Mouse (Mus musculus) hindbrain, postnatal 0 days (tissue): ENCODE data around the gene Sftpd. TPM values are rescaled to one million over a fixed set of nuclear protein-coding genes. Genes with fewer than 3 reads are reported as not detected.

ENCODE experiments used
- ATAC-seq: fragments of 200-750 bp; cut with Nextera tagmentation; 2 replicates; pipeline ENCODE4 v1.8.0; 2017; ENCODE audit warnings: mild to moderate bottlenecking, moderate TSS enrichment, moderate library complexity
- DNase-seq: peaks from one replicate; pipeline ENCODE4 v3.0.0-alpha.2; 2015; ENCODE audit warnings: low spot score
- H3K27ac ChIP-seq: fragments of 300-500 bp; sonication (generic); 2 replicates; pipeline ENCODE4 v1.5.1; 2014; ENCODE audit warnings: mild to moderate bottlenecking
- H3K27me3 ChIP-seq: fragments of 300-500 bp; sonication (generic); 2 replicates; pipeline ENCODE4 v1.6.1; 2014; ENCODE audit warnings: low read length, mixed read lengths; ENCODE audit not compliant: insufficient read depth
- H3K36me3 ChIP-seq: fragments of 300-500 bp; sonication (generic); 2 replicates; pipeline ENCODE4 v1.6.1; 2014; ENCODE audit warnings: low read length, mixed read lengths; ENCODE audit not compliant: insufficient read depth
- H3K4me1 ChIP-seq: fragments of 300-500 bp; sonication (generic); 2 replicates; pipeline ENCODE4 v1.6.1; 2014; ENCODE audit warnings: antibody characterized with exemption, low read length, mixed read lengths; ENCODE audit not compliant: insufficient read depth
- H3K4me2 ChIP-seq: fragments of 300-500 bp; sonication (generic); 2 replicates; pipeline ENCODE4 v1.6.1; 2014; ENCODE audit warnings: low read depth, mild to moderate bottlenecking, low read length, moderate library complexity, mixed read lengths
- H3K4me3 ChIP-seq: fragments of 300-500 bp; sonication (generic); 2 replicates; pipeline ENCODE4 v1.5.1; 2014; ENCODE audit warnings: low read length
- H3K9ac ChIP-seq: fragments of 300-500 bp; sonication (generic); replicated peaks from 2 replicates; pipeline ENCODE4 v1.6.1; 2014; ENCODE audit warnings: mild to moderate bottlenecking, low read length, moderate library complexity, mixed read lengths
- H3K9me3 ChIP-seq: fragments of 300-500 bp; sonication (generic); 2 replicates; pipeline ENCODE4 v1.6.1; 2016; ENCODE audit warnings: low read length, mixed read lengths
- CTCF ChIP-seq: IDR thresholded peaks from 2 replicates; pipeline ENCODE4 v1.5.1; 2016; ENCODE audit warnings: antibody characterized with exemption, control low read depth, low read depth
- WGBS: fragments of 180-500 bp; shearing (Covaris S2); extraction: QIAGEN DNeasy Blood & Tissue Kit; methylation state at CpG from one replicate; pipeline ENCODE4 v1.1.7; 2014; 5-methylcytosine and 5-hydroxymethylcytosine counted together
- polyA plus RNA-seq: library from polyadenylated mRNA; unstranded; fragments of >200 nt; fragmentation: Nextera tagmentation; extraction: Ambion mirVana; gene quantifications from 2 replicates; pipeline ENCODE4 v1.2.1, GENCODE M21; 2015
- total RNA-seq: library from RNA; depleted of rRNA; stranded (reverse); fragments of >200 nt; gene quantifications from 2 replicates; pipeline ENCODE4 v1.2.3, GENCODE M21; 2014; rRNA removed

The Sftpd gene
- total and polyA plus RNA-seq, 2 experiments from 2014 or later = not detected

DNA sequence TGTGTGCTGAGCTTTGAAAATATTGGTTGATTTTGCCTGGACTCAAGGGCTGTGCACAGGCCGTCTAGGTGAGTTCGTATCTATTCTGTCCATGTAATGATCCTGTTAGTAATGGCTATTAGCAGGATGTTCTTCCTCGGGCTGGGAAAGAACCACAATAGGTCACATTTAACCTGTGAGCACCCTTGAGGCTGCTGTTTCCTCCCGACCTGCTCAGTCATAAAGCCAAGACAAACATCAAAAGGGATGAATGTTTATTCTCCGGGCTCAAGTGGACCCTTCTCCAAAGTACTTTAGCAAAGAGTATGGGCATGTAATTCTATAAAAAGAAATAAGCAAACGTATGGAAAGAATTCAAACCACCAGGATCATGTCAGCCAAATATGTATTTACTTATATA lies 38.9 kb downstream of the Sftpd start:
- Histone ChIP-seq H3K4me2 (no peak overlapping the region), H3K4me1 (no peaks in the 10 kb centered on the region), H3K9me3 (no peaks in the 10 kb centered on the region), H3K27me3 (no peaks in the 10 kb centered on the region), H3K9ac (no peak overlapping the region), H3K4me3 (no peak overlapping the region), H3K36me3 (no peaks in the 10 kb centered on the region), H3K27ac (no peak overlapping the region)
- DNase-seq (no peak), ATAC-seq (no peak)
- no peak for TF ChIP-seq CTCF
- 73% methylated on average over 6 of the region's 6 CpGs for WGBS

DNA sequence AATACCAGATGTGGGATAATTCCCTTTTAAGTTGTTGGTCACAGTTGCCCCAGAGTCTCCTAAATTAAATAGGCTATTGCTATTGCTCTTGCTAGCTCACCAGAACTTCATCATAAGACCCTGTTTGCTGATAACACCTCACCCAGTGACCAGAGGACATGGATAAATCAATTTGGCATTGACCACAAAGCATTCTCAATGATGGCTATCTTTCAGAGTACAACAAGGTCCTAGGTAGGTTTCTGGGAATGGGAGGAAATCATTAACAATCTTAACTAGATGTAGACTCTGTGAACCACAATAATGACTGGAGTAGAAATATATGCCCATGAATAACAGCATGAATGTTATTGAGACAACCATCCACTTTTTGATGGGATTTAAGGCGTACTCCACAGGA lies 44.3 kb downstream of the Sftpd start:
- no peak for ATAC-seq
- H3K9ac ChIP-seq = no peak overlapping the region

DNA sequence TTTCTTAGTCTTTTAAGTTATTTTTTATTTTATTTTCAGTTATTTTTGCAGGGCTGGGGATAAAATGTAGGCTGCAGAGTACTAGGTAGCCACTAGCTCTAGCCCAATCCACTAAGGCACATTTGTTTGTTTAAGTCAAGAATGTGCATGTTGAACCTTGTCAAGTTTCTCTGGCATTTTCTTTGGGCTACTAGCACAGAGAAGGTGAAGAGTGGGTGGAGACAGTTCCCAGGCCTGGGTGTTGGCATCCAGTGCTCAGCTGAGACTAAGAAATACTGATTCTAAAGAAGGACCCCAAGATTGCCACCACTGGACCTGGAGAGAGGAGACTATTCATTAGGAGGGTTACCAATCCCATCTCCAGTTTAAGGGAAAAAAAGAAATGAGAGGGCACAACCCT lies 47.9 kb downstream of the Sftpd start:
- Histone ChIP-seq H3K4me1 (no peaks in the 10 kb centered on the region), H3K4me2 (no peak overlapping the region), H3K9ac (no peak overlapping the region), H3K27ac (no peak overlapping the region), H3K36me3 (no peaks in the 10 kb centered on the region), H3K9me3 (no peaks in the 10 kb centered on the region), H3K4me3 (no peak overlapping the region), H3K27me3 (no peaks in the 10 kb centered on the region)
- TF ChIP-seq CTCF = no peak
- DNase-seq (no peak), ATAC-seq (no peak)

More for the DNA sequence above, 44.3 kb downstream of the Sftpd start:
- no peaks in the 10 kb centered on the region for H3K27me3 ChIP-seq
- DNase-seq = no peak
- H3K4me3 ChIP-seq = no peak overlapping the region
- 95% methylated on average over 1 of the region's 1 CpGs for WGBS
- TF ChIP-seq CTCF = no peak
- no peaks in the 10 kb centered on the region for H3K36me3 ChIP-seq
- H3K4me1 ChIP-seq = no peaks in the 10 kb centered on the region
- H3K9me3 ChIP-seq = no peaks in the 10 kb centered on the region
- no peak overlapping the region for H3K27ac ChIP-seq
- H3K4me2 ChIP-seq = no peak overlapping the region

DNA sequence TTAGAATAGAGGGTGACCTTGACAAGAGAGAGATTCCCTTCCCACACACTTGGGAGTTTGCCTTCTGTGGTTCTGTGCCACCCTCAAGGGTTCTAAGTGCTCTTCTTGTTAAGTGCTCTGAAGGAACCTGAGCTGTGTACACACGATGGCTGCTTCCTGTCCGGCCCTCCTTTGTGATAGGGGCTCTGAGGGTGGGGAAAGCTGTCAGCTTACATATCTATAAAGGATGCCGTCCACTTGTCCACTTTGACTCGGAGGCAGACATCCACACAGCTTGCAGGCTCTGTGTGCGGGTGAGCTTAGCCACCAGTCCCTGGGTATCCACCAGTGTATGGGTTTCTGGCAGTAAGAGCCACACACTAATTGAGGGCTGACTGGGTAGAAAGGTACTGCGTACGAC lies 53.4 kb downstream of the Sftpd start, which contains the start of gene Sftpa1:
TSS of gene Sftpa1 (plus strand) at position 243 of the 400 bp plus-strand sequence.
- Histone ChIP-seq H3K4me2 (no peak within 1 kb of the TSS), H3K27ac (no peak within 1 kb of the TSS), H3K27me3 (no peaks in the 10 kb centered on the region), H3K9me3 (no peaks in the 10 kb centered on the region), H3K4me1 (no peaks in the 10 kb centered on the region), H3K9ac (no peak within 1 kb of the TSS), H3K36me3 (no peaks in the 10 kb centered on the region), H3K4me3 (no peak within 1 kb of the TSS)
- WGBS = 90% methylated on average over 7 of the region's 7 CpGs
- ATAC-seq (no peak), DNase-seq (no peak)
- no peak for TF ChIP-seq CTCF

DNA sequence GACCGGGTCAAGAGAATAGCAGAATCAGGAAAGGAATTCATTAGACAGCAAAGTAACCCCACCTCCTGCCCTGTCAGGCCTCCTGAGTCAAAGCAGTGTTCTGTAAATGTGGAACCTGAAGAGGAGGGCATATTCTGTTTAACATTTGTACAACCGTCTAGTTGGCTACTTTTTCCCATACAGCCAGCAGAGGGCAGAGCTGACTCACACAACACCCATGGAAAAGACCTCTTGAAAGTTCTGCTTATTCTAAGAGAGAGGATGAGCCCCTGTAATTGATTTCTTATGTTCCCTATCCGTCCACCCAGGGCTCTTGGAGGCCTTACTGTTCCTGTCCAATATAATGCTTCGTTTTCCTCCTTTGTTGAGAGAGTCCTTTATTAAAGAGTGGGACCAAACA lies 57.0 kb downstream of the Sftpd start:
- Histone ChIP-seq H3K36me3 (no peaks in the 10 kb centered on the region), H3K4me1 (no peaks in the 10 kb centered on the region), H3K4me2 (no peak overlapping the region), H3K9me3 (no peaks in the 10 kb centered on the region), H3K4me3 (no peak overlapping the region), H3K27me3 (no peaks in the 10 kb centered on the region), H3K9ac (no peak overlapping the region), H3K27ac (no peak overlapping the region)
- peak; percentile 72 for DNase-seq
- WGBS = 22% methylated on average over 4 of the region's 4 CpGs
- peak; percentile 55 for ATAC-seq
- TF ChIP-seq CTCF = peak; percentile 81

DNA sequence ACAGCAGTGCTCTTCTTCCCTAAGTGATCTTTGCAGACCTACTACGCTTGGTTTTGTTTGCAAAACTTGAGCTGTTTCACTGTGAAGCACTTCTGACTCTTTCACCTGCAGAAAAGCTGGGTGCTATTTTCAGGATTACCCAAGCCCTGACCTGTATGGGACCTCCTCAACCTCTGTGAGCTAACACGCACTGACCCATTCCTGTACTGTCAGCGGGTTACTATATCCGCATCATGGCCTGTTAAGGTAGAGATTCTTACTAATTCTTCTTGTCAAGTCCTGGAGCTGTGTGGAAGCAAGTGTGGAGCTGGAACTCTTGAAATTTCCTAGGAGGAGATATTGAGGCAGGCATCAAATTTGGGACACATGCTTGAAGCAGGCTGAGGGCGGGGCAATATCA lies 60.3 kb downstream of the Sftpd start:
- Histone ChIP-seq H3K4me3 (no peak overlapping the region), H3K4me2 (no peak overlapping the region), H3K4me1 (no peaks in the 10 kb centered on the region), H3K36me3 (no peaks in the 10 kb centered on the region), H3K27me3 (no peaks in the 10 kb centered on the region), H3K9ac (no peak overlapping the region), H3K27ac (no peak overlapping the region), H3K9me3 (no peaks in the 10 kb centered on the region)
- ATAC-seq (no peak), DNase-seq (no peak)
- 89% methylated on average over 5 of the region's 5 CpGs for WGBS
- no peak for TF ChIP-seq CTCF

Other genes starting within 250 kb of the Sftpd start
- 38.2 and 39.2 TPM in 2 replicates for gene Tspan14, start 218.3 kb downstream of the Sftpd start, total RNA-seq
- 30.4 and 35.2 TPM in 2 replicates for gene Tspan14, start 218.3 kb downstream of the Sftpd start, polyA plus RNA-seq
- gene Fam213a, start 171.4 kb downstream of the Sftpd start, total RNA-seq = 35.1 and 35.3 TPM in 2 replicates
- 109 and 118 TPM in 2 replicates for gene Fam213a, start 171.4 kb downstream of the Sftpd start, polyA plus RNA-seq
- gene Dydc2, start 115.9 kb downstream of the Sftpd start, total RNA-seq = not detected in 2 replicates
- gene Dydc2, start 115.9 kb downstream of the Sftpd start, polyA plus RNA-seq = 0.96 and 1.6 TPM in 2 replicates
- gene Dydc1, start 112.2 kb downstream of the Sftpd start, total RNA-seq = not detected in 2 replicates
- 0.43 TPM in 1 of 2 replicates, not detected in the other for gene Dydc1, start 112.2 kb downstream of the Sftpd start, polyA plus RNA-seq
- gene Mat1a, start 80.1 kb downstream of the Sftpd start, total RNA-seq = 0.29 TPM in 1 of 2 replicates, not detected in the other
- not detected in 2 replicates for gene Mat1a, start 80.1 kb downstream of the Sftpd start, polyA plus RNA-seq
- gene Sftpa1, start 53.4 kb downstream of the Sftpd start, total RNA-seq = not detected in 2 replicates
- gene Sftpa1, start 53.4 kb downstream of the Sftpd start, polyA plus RNA-seq = not detected in 2 replicates
- not detected in 2 replicates for gene Mbl1, start 33.7 kb downstream of the Sftpd start, total RNA-seq
- not detected in 2 replicates for gene Mbl1, start 33.7 kb downstream of the Sftpd start, polyA plus RNA-seq
- gene Gm2832, start 93.7 kb upstream of the Sftpd start, total RNA-seq = 0.10 TPM in 1 of 2 replicates, not detected in the other
- 0.56 and 0.57 TPM in 2 replicates for gene Gm2832, start 93.7 kb upstream of the Sftpd start, polyA plus RNA-seq
- gene Gm5798, start 163.5 kb upstream of the Sftpd start, total RNA-seq = not detected in 2 replicates
- gene Gm5798, start 163.5 kb upstream of the Sftpd start, polyA plus RNA-seq = not detected in 2 replicates
- not detected in 2 replicates for gene Gm7945, start 201.2 kb upstream of the Sftpd start, total RNA-seq
- gene Gm7945, start 201.2 kb upstream of the Sftpd start, polyA plus RNA-seq = 0.13 TPM in 1 of 2 replicates, not detected in the other
- gene Gm6482, start 223.1 kb upstream of the Sftpd start, total RNA-seq = not detected in 2 replicates
- not detected in 2 replicates for gene Gm6482, start 223.1 kb upstream of the Sftpd start, polyA plus RNA-seq